Mouse (Mus musculus) neutrophil, adult 83 days (primary cell): Measurements from ENCODE around the gene Lmbrd1. TPM values are rescaled to one million over a fixed set of nuclear protein-coding genes. Genes with fewer than 3 reads are reported as not detected.

Experiments
- total RNA-seq, 2 experiments: library from RNA; stranded (reverse); gene quantifications; one replicate each; pipeline ENCODE4 v1.2.4; 2023

Lmbrd1 gene
- 10 to 100 TPM; 30.6 to 35.7 TPM for total RNA-seq

GRCm38 (mm10) chr1:24678205-24678917 is at the start of gene Lmbrd1:
TSS of gene Lmbrd1 (plus strand) at chr1:24678630.

Other genes starting within 250 kb of the Lmbrd1 start
- under 1 TPM in 1 of 2 experiments, not detected in 1; 0.20 TPM for gene Col19a1, start 91.2 kb upstream of the Lmbrd1 start, total RNA-seq